Mouse (Mus musculus): ENCODE measurements around the gene Klhl29.

Klhl29 gene

GRCm38 (mm10) chr12:5375616-5376461, at the start of gene Klhl29:
Klhl29 (minus strand) TSS chr12:5375682.
- DNase-seq, result peak; percentile 90 to 92

GRCm38 (mm10) chr12:5425276-5425675, 49.8 kb upstream of the Klhl29 start:
- DNase-seq, result no peak

- DNase-seq, result no peak
Measured at GRCm38 (mm10) chr12:5415806-5416205, 40.3 kb upstream of the Klhl29 start.

- no peak for DNase-seq
Measured at GRCm38 (mm10) chr12:5413976-5414375, 38.5 kb upstream of the Klhl29 start.

GRCm38 (mm10) chr12:5411761-5412537, 36.5 kb upstream of the Klhl29 start:
- no peak for DNase-seq

GRCm38 (mm10) chr12:5411346-5411745, 35.9 kb upstream of the Klhl29 start:
- no peak for DNase-seq

GRCm38 (mm10) chr12:5410391-5411115, 35.1 kb upstream of the Klhl29 start:
- DNase-seq, result peak; percentile 93 to 94

GRCm38 (mm10) chr12:5407175-5407574, 31.7 kb upstream of the Klhl29 start:
- no peak for DNase-seq

GRCm38 (mm10) chr12:5397423-5397822, 21.9 kb upstream of the Klhl29 start:
- no peak for DNase-seq

GRCm38 (mm10) chr12:5395188-5395587, 19.7 kb upstream of the Klhl29 start:
- DNase-seq, result no peak

GRCm38 (mm10) chr12:5387112-5387511, 11.6 kb upstream of the Klhl29 start:
- no peak for DNase-seq

GRCm38 (mm10) chr12:5386688-5387087, 11.2 kb upstream of the Klhl29 start:
- DNase-seq, result no peak

- no peak for DNase-seq
Measured at GRCm38 (mm10) chr12:5381694-5382093, 6.2 kb upstream of the Klhl29 start.

GRCm38 (mm10) chr12:5374684-5375615, 532 bp downstream of the Klhl29 start:
- DNase-seq, result peak; percentile 56 to 73

GRCm38 (mm10) chr12:5374196-5374683, 1.2 kb downstream of the Klhl29 start:
- DNase-seq, result peak; percentile 43 to 59

GRCm38 (mm10) chr12:5373641-5374195, 1.8 kb downstream of the Klhl29 start:
- DNase-seq, result peak; percentile 58 to 61

GRCm38 (mm10) chr12:5369396-5369795, 6.1 kb downstream of the Klhl29 start:
- no peak for DNase-seq

GRCm38 (mm10) chr12:5364836-5365235, 10.6 kb downstream of the Klhl29 start:
- no peak for DNase-seq

GRCm38 (mm10) chr12:5363961-5364634, 11.4 kb downstream of the Klhl29 start:
- no peak for DNase-seq

GRCm38 (mm10) chr12:5359065-5359464, 16.4 kb downstream of the Klhl29 start:
- DNase-seq, result peak; percentile 40 to 51

GRCm38 (mm10) chr12:5358497-5358896, 17.0 kb downstream of the Klhl29 start:
- DNase-seq, result no peak

Measured in kidney, postnatal 4 days (tissue).